Comparison of ENCODE assay signal across 15 mouse cellular contexts in the genomic region with DNA sequence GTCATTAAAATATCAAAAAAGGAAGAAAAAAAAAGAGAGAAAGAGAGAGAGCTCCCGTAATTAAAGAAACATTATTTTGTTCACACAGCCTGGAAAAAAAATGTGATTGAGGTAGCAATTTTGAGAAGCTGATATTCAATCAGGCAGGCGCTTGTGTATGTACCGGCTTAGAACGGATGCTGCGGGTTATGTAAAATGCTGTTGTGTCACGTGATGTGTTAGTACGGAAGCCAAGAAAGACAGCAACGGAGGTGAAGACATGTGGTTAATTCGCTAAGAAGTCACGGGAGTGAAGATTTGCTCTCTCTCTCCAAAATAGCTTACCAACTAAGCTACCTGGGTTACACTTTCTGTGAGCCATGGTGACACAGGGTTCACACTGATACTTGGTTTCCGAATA. TPM values are rescaled to one million over a fixed set of nuclear protein-coding genes. Genes with fewer than 3 reads are reported as not detected.
DNase-seq lines count a peak whose midpoint lies in the region; ATAC-seq and TF ChIP-seq lines count a peak whose summit lies in the region.
"Had no signal": no experiment of that assay in that cellular context is flagged by ENCODE, and none has a peak within 500 bp of the region (broad histone marks: within the 10 kb centered on the region; RNA-seq: fewer than 3 reads in every experiment).

No protein-coding gene starts in this region.

- no peak overlapping the region for H3K9ac ChIP-seq in embryonic facial prominence, embryonic 14.5 days (ENCODE audit: low read depth, low read length)
- no peak overlapping the region for H3K9ac ChIP-seq in kidney, embryonic 16.5 days (replicated peaks; ENCODE audit: low read length)
- H3K9ac ChIP-seq: limb, embryonic 12.5 days had no signal

- DNase-seq in embryonic facial prominence, embryonic 14.5 days (ENCODE audit: low spot score), result peak; percentile 24
- no peak for DNase-seq in embryonic facial prominence, embryonic 10.5 days (ENCODE audit: low spot score)
- DNase-seq in kidney, adult 2 months, result peak; percentile 41
- DNase-seq in retina, postnatal 1 day, result peak; percentile 6
- no peak for DNase-seq in retina, embryonic 14.5 days (ENCODE audit: low spot score)
- peak; percentile 14 for DNase-seq in skeletal muscle tissue, adult 2 months (ENCODE audit: low read depth, low spot score)
- DNase-seq in testis, postnatal 10 days (ENCODE audit: low spot score), result no peak
- DNase-seq: adrenal gland, postnatal 25 days; heart, postnatal 4 days had no signal

- no peak for TF ChIP-seq CTCF in kidney, adult 2 months (conservative IDR thresholded peaks at IDR 0.05; ENCODE audit: insufficient read depth, insufficient read length, low read depth, low read length)

- no peaks in the 10 kb centered on the region for H3K9me3 ChIP-seq in embryonic facial prominence, embryonic 14.5 days (ENCODE audit: control insufficient read depth, low read length)
- H3K9me3 ChIP-seq in embryonic facial prominence, embryonic 10.5 days, result no peaks in the 10 kb centered on the region
- H3K9me3 ChIP-seq in kidney, embryonic 16.5 days (ENCODE audit: low read length), result no peaks in the 10 kb centered on the region
- H3K9me3 ChIP-seq: limb, embryonic 12.5 days had no signal

- H3K4me2 ChIP-seq in embryonic facial prominence, embryonic 14.5 days (ENCODE audit: low read depth, low read length), result peak overlapping the region; percentile 1; the same call in 1 of the 2 replicates
- no peak overlapping the region for H3K4me2 ChIP-seq in kidney, embryonic 16.5 days (replicated peaks; ENCODE audit: low read depth, low read length)
- H3K4me2 ChIP-seq: limb, embryonic 12.5 days had no signal

- ATAC-seq in embryonic facial prominence, embryonic 14.5 days (ENCODE audit: low read depth), result no peak
- ATAC-seq in kidney, embryonic 16.5 days (ENCODE audit: low FRiP score, low TSS enrichment), result no peak

- no peak overlapping the region for H3K27ac ChIP-seq in embryonic facial prominence, embryonic 14.5 days (replicated peaks; ENCODE audit: low read depth, low read length)
- H3K27ac ChIP-seq in embryonic facial prominence, embryonic 10.5 days (replicated peaks), result no peak overlapping the region
- no peak overlapping the region for H3K27ac ChIP-seq in kidney, adult 2 months (ENCODE audit: insufficient read depth, low read depth, low read length)
- no peak overlapping the region for H3K27ac ChIP-seq in kidney, embryonic 16.5 days (ENCODE audit: low read length)
- H3K27ac ChIP-seq: kidney, postnatal 0 days; limb, embryonic 12.5 days; macrophage had no signal

- WGBS in embryonic facial prominence, embryonic 14.5 days, result 68% methylated on average over 11 of the region's 11 CpGs
- 86% methylated on average over 11 of the region's 11 CpGs for WGBS in embryonic facial prominence, embryonic 10.5 days
- 77% methylated on average over 11 of the region's 11 CpGs for WGBS in kidney, adult 2 months
- WGBS in kidney, embryonic 16.5 days, result 79% methylated on average over 11 of the region's 11 CpGs

- no peaks in the 10 kb centered on the region for H3K36me3 ChIP-seq in embryonic facial prominence, embryonic 14.5 days (ENCODE audit: control insufficient read depth, insufficient read depth, low read length)
- no peaks in the 10 kb centered on the region for H3K36me3 ChIP-seq in embryonic facial prominence, embryonic 10.5 days (replicated peaks)
- H3K36me3 ChIP-seq in kidney, adult 2 months (ENCODE audit: control insufficient read depth, insufficient read depth, low read length), result no peaks in the 10 kb centered on the region
- H3K36me3 ChIP-seq in kidney, embryonic 16.5 days (ENCODE audit: insufficient read depth, low read length), result no peaks in the 10 kb centered on the region
- H3K36me3 ChIP-seq: limb, embryonic 12.5 days had no signal

- H3K4me1 ChIP-seq in embryonic facial prominence, embryonic 14.5 days (ENCODE audit: control insufficient read depth, insufficient read depth, low read length), result peaks cover 9% of the 10 kb centered on the region
- H3K4me1 ChIP-seq in embryonic facial prominence, embryonic 10.5 days, result peaks cover 15% of the 10 kb centered on the region
- 0 out of 2 replicates have a peak, but pooled peaks cover 2% of the 10 kb centered on the region for H3K4me1 ChIP-seq in kidney, adult 2 months (ENCODE audit: control insufficient read depth, insufficient read depth, low read length)
- peaks cover 7% of the 10 kb centered on the region for H3K4me1 ChIP-seq in kidney, embryonic 16.5 days (ENCODE audit: insufficient read depth, low read length)

- H3K4me3 ChIP-seq in embryonic facial prominence, embryonic 14.5 days (ENCODE audit: low read depth, low read length), result no peak overlapping the region
- no peak overlapping the region for H3K4me3 ChIP-seq in embryonic facial prominence, embryonic 10.5 days
- no peak overlapping the region for H3K4me3 ChIP-seq in kidney, adult 2 months (ENCODE audit: insufficient read depth, low read depth, low read length)
- no peak overlapping the region for H3K4me3 ChIP-seq in kidney, embryonic 16.5 days (ENCODE audit: low read length)
- H3K4me3 ChIP-seq: erythroblast, embryonic 14.5 days; limb, embryonic 12.5 days; myocyte had no signal

- no peak for TF ChIP-seq POLR2A in kidney, adult 2 months (IDR thresholded peaks at IDR 0.05; ENCODE audit: low read depth, low read length)

- H3K27me3 ChIP-seq in embryonic facial prominence, embryonic 14.5 days (replicated peaks; ENCODE audit: control insufficient read depth, insufficient read depth, low read length), result no peaks in the 10 kb centered on the region
- H3K27me3 ChIP-seq in embryonic facial prominence, embryonic 10.5 days (replicated peaks; ENCODE audit: low read depth, poor library complexity, severe bottlenecking), result no peaks in the 10 kb centered on the region
- H3K27me3 ChIP-seq in kidney, adult 2 months (replicated peaks; ENCODE audit: control insufficient read depth, insufficient read depth, low read length), result no peaks in the 10 kb centered on the region
- no peaks in the 10 kb centered on the region for H3K27me3 ChIP-seq in kidney, embryonic 16.5 days (ENCODE audit: insufficient read depth, low read length)
- H3K27me3 ChIP-seq: limb, embryonic 12.5 days had no signal

RNA-seq across cellular contexts. Expression of a gene that starts 45.5 kb away (rescaled TPM):
- polyA plus RNA-seq in embryonic facial prominence, embryonic 14.5 days (2014; fragmentation: Nextera tagmentation; extraction: Ambion mirVana), result 34.4 and 34.6 TPM in 2 replicates
- polyA plus RNA-seq in embryonic facial prominence, embryonic 10.5 days (2016; fragmentation: Nextera tagmentation; extraction: Ambion mirVana), result 13.9 and 19.7 TPM in 2 replicates
- polyA plus RNA-seq in kidney, adult 2 months (2012; rRNA removed), result 7.7 and 8.6 TPM in 2 replicates
- 34.0 and 41.4 TPM in 2 replicates for polyA plus RNA-seq in kidney, embryonic 16.5 days (2015; fragmentation: Nextera tagmentation; extraction: Ambion mirVana)

Comparison
In these comparisons a context has a peak if more than half of its experiments do, and no peak if none do; other contexts are left out.
1. DNase-seq: peak in embryonic facial prominence, embryonic 14.5 days (single experiment), kidney, adult 2 months (single experiment), retina, postnatal 1 day (single experiment) and skeletal muscle tissue, adult 2 months (single experiment); none in embryonic facial prominence, embryonic 10.5 days (single experiment), retina, embryonic 14.5 days (single experiment) and testis, postnatal 10 days (single experiment).